Mouse (Mus musculus): ENCODE measurements at regions not wholly inside any gene's neighbourhood (a gene's known extent, or its start where the extent isn't known, plus 50 kb on each side); places are given as distances from the start of the nearest gene placed in this dataset.
"Not testable (repeated sequence)": the region's sequence is repeated elsewhere in the genome, so short reads cannot be mapped to it uniquely, and the experiment has no call there.

DNA sequence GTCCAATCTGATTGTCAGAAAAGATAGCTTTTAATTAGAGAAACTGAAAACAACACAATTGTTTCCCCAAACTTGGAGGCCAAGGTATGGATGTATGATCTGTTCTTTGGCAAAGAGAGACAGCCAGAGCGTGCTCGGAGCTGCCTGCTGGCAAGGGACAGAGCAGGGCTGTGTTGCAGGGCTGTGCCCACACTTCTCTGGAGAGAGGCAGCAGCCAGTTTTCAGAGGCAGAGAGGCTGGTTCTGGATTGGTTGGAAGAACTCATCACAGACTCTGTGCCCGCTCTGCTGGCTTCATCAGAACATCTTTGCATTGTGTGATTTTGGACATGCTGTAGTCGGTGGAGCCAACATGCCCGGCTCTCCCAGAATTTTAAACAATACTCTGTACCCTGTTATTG, 123.5 kb upstream of the St6galnac5 start:
- ATAC-seq (ENCODE audit: extremely low read depth, insufficient number of reproducible peaks, low FRiP score, poor library complexity, severe bottlenecking) = no peak

DNA sequence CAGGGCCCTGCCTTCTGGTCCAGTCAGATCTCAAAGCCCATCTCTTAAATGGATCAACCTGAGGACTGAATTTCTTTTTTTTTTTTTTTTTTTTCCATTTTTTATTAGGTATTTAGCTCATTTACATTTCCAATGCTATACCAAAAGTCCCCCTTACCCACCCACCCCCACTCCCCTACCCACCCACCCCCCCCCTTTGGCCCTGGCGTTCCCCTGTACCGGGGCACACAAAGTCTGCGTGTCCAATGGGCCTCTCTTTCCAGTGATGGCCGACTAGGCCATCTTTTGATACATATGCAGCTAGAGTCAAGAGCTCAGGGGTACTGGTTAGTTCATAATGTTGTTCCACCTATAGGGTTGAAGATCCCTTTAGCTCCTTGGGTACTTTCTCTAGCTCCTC, 108.5 kb upstream of the St6galnac5 start:
- not testable (repeated sequence) for H3K4me1 ChIP-seq (ENCODE audit: insufficient read depth, low read depth, low read length); DNase-seq (ENCODE audit: low spot score); H3K36me3 ChIP-seq (replicated peaks); H3K27me3 ChIP-seq (ENCODE audit: insufficient read depth, low read length); H3K9me3 ChIP-seq (replicated peaks); H3K4me3 ChIP-seq (ENCODE audit: low read depth, low read length); ATAC-seq (ENCODE audit: extremely low read depth, insufficient number of reproducible peaks, low FRiP score, poor library complexity, severe bottlenecking)

More for the DNA sequence above, 123.5 kb upstream of the St6galnac5 start:
- peaks cover 3% of the 10 kb centered on the region; the same call in 1 of the 2 replicates for H3K9me3 ChIP-seq (replicated peaks)
- no peaks in the 10 kb centered on the region for H3K36me3 ChIP-seq (replicated peaks)
- peaks cover 3% of the 10 kb centered on the region; the same call in 1 of the 2 replicates for H3K27me3 ChIP-seq (ENCODE audit: insufficient read depth, low read length)
- no peak for DNase-seq (ENCODE audit: low spot score)
- H3K4me1 ChIP-seq (ENCODE audit: insufficient read depth, low read depth, low read length) = no peaks in the 10 kb centered on the region
- no peak for TF ChIP-seq TAL1 (conservative IDR thresholded peaks at IDR 0.05; ENCODE audit: low read depth, low read length)
- no peak for TF ChIP-seq CTCF (IDR thresholded peaks at IDR 0.05; ENCODE audit: low read depth, low read length)
- no peak for TF ChIP-seq GATA2 (IDR thresholded peaks at IDR 0.05; ENCODE audit: borderline replicate concordance, low read depth, low read length)
- TF ChIP-seq POLR2AphosphoS5 (IDR thresholded peaks at IDR 0.05; ENCODE audit: insufficient replicate concordance, low read depth, low read length) = no peak
- no peak for TF ChIP-seq GATA1 (IDR thresholded peaks at IDR 0.05; ENCODE audit: borderline replicate concordance, low read length)
- H3K4me3 ChIP-seq (ENCODE audit: low read depth, low read length) = no peak overlapping the region

DNA sequence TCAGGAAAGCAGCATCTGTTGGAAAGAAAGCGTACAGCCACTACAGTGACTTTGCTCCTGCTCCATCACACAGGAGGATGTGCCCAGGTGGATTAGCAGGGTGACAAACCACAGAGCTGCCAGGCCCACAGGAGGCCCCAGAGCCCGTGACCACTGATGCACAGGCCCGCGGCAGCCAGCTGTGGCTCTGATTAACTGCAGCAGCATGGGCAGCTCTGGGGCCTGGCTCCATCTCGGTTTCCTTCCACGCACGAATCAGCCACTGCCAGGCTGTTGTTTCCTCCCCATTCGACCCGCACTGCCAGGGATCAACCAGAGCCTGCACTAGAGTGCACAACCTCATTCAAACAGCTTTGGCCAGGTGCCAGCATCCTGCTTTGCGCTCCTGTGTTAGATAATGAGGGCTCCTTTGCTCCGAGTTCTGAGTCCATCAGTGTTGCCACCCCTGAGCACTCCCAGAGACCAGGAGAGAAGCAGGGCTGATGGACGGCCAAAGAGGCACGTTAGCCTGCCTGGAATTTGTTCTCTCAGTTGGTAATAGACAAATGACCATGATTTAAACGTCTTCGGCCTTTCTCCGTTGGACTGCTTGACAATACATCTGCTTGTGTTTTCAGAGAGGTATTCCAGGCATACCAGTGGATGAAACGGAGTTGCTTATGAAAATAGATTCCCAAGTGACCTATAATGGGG, 103.2 kb upstream of the St6galnac5 start:
- no peaks in the 10 kb centered on the region for H3K4me1 ChIP-seq (ENCODE audit: insufficient read depth, low read depth, low read length)
- DNase-seq (ENCODE audit: low spot score) (no peak), ATAC-seq (ENCODE audit: extremely low read depth, insufficient number of reproducible peaks, low FRiP score, poor library complexity, severe bottlenecking) (no peak)
- no peaks in the 10 kb centered on the region for H3K9me3 ChIP-seq (replicated peaks)
- H3K36me3 ChIP-seq (replicated peaks) = no peaks in the 10 kb centered on the region
- TF ChIP-seq GATA1 (IDR thresholded peaks at IDR 0.05; ENCODE audit: borderline replicate concordance, low read length) = no peak
- TF ChIP-seq CTCF (IDR thresholded peaks at IDR 0.05; ENCODE audit: low read depth, low read length) = no peak
- no peak for TF ChIP-seq TAL1 (conservative IDR thresholded peaks at IDR 0.05; ENCODE audit: low read depth, low read length)
- TF ChIP-seq POLR2AphosphoS5 (IDR thresholded peaks at IDR 0.05; ENCODE audit: insufficient replicate concordance, low read depth, low read length) = no peak
- TF ChIP-seq GATA2 (IDR thresholded peaks at IDR 0.05; ENCODE audit: borderline replicate concordance, low read depth, low read length) = no peak
- H3K27me3 ChIP-seq (ENCODE audit: insufficient read depth, low read length) = peaks cover 9% of the 10 kb centered on the region; the same call in 1 of the 2 replicates
- no peak overlapping the region for H3K4me3 ChIP-seq (ENCODE audit: low read depth, low read length)

DNA sequence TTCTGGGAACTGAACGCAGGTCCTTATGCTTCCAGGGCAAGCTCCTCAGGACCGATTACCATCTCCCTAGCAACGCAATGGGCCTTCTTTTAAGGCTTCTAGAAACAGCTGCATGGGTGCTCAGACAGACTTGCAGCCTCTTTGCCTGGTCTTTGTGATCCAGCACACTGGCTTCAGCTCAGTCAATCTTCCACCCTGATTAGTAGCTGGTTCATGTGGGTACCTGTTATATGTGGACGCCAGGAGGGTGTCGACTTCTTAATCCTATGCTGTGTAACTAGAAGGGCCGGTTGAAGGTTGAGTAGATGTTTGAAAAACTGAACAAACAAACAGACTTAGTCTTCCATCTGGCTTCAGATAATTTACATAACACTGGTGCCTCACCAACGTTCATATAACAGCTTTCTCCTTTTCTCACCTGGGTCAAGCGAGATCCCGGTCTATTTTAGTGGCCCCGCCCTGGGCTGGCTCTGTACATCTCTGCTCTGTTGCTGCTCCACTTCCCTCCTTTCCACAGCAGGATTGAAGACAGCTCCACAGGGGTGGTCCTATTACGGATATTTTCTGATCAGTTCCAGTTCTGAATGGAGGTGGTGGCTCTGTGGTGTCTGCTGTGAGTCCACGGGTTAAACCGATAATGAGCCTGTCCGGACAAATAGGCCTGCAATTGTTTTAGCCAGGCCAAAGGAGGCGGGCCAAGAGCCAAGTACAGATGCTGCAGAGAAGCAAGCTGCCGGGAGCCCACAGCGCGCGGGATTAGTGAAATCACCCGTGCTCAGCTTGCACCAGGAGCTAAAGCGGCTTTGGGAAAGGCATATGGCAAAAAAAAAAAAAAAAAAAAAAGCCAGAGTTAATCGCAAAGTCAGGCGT, 102.4 kb upstream of the St6galnac5 start:
- TF ChIP-seq CTCF (IDR thresholded peaks at IDR 0.05; ENCODE audit: low read depth, low read length) (no peak), GATA1 (IDR thresholded peaks at IDR 0.05; ENCODE audit: borderline replicate concordance, low read length) (no peak)
- Histone ChIP-seq H3K9me3 (replicated peaks) (no peaks in the 10 kb centered on the region), H3K27me3 (ENCODE audit: insufficient read depth, low read length) (peaks cover 9% of the 10 kb centered on the region; the same call in 1 of the 2 replicates), H3K4me1 (ENCODE audit: insufficient read depth, low read depth, low read length) (no peaks in the 10 kb centered on the region), H3K4me3 (ENCODE audit: low read depth, low read length) (no peak overlapping the region), H3K36me3 (replicated peaks) (no peaks in the 10 kb centered on the region)
- DNase-seq (ENCODE audit: low spot score) (no peak), ATAC-seq (ENCODE audit: extremely low read depth, insufficient number of reproducible peaks, low FRiP score, poor library complexity, severe bottlenecking) (no peak)

DNA sequence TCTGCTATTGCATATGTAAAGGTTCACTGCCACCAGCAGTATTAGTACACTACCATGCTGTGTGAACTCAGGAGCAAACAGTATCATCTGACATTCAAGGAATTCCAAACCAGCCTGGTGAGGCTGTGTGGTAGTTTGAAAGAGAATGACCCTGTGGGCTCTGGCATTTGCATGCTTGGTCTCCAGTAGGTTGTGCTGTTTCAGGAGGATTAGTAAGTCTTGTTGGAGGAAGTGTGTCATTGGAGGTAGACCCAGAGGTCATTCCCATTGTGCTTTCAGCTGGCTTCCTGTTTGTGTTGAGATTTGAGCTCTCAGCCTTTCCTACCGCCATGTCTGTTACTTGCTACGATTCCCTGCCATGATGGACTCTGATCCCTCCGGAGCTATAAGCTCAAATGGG, 98.3 kb upstream of the St6galnac5 start:
- DNase-seq (ENCODE audit: low spot score) (no peak), ATAC-seq (ENCODE audit: extremely low read depth, insufficient number of reproducible peaks, low FRiP score, poor library complexity, severe bottlenecking) (no peak)
- Histone ChIP-seq H3K4me3 (ENCODE audit: low read depth, low read length) (no peak overlapping the region), H3K36me3 (replicated peaks) (no peaks in the 10 kb centered on the region), H3K9me3 (replicated peaks) (no peaks in the 10 kb centered on the region), H3K4me1 (ENCODE audit: insufficient read depth, low read depth, low read length) (no peaks in the 10 kb centered on the region), H3K27me3 (ENCODE audit: insufficient read depth, low read length) (peaks cover 8% of the 10 kb centered on the region; the same call in 1 of the 2 replicates)
- no peak for TF ChIP-seq TAL1 (conservative IDR thresholded peaks at IDR 0.05; ENCODE audit: low read depth, low read length)
- TF ChIP-seq POLR2AphosphoS5 (IDR thresholded peaks at IDR 0.05; ENCODE audit: insufficient replicate concordance, low read depth, low read length) = no peak
- TF ChIP-seq CTCF (IDR thresholded peaks at IDR 0.05; ENCODE audit: low read depth, low read length) = no peak
- no peak for TF ChIP-seq GATA1 (IDR thresholded peaks at IDR 0.05; ENCODE audit: borderline replicate concordance, low read length)

DNA sequence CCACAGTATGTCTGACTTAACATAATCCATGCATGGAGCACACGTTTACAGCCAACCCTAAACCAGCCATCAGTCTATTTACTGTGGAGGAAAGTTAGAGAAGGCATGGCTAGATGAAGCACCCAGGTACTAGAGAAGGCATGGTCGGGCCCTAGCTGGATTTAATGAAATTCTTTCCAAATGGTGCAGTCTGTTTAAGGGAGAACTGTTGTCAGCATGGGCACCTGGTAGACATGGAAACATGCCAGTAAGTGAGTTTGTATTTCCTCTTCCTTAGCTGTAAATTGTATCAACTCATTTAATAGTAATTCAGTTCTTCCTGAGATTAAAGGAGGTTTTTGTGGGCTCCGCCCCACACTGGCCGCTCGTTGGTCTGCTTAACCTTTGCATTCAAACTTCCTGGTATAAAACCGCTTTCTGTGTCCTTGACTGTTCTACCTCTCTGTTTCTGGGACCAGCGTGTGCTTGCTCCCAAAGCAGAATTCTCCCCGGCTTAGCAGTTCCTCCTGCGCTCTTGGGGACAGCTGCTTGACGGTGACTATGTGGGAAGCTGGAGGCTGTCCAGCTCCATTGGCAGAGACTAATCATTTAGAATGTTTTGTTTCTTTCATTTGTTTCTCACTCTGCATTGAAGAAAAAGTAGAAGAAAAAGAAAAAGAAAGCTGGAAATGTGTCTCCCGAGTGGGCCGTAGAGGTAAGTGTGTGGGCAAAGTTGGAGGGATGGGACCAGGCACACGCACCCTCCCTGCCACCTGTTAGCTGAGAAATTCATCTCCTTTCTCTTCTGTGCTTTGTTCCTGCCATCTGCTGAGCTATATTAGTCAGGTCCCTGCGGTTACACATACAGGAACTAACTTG, 96.0 kb upstream of the St6galnac5 start:
- Histone ChIP-seq H3K27me3 (ENCODE audit: insufficient read depth, low read length) (0 out of 2 replicates have a peak, but pooled peaks cover 3% of the 10 kb centered on the region), H3K36me3 (replicated peaks) (no peaks in the 10 kb centered on the region), H3K4me1 (ENCODE audit: insufficient read depth, low read depth, low read length) (no peaks in the 10 kb centered on the region), H3K9me3 (replicated peaks) (no peaks in the 10 kb centered on the region), H3K4me3 (ENCODE audit: low read depth, low read length) (no peak overlapping the region)
- no peak for DNase-seq (ENCODE audit: low spot score)
- ATAC-seq (ENCODE audit: extremely low read depth, insufficient number of reproducible peaks, low FRiP score, poor library complexity, severe bottlenecking) = no peak
- no peak for TF ChIP-seq GATA1 (IDR thresholded peaks at IDR 0.05; ENCODE audit: borderline replicate concordance, low read length)
- TF ChIP-seq POLR2AphosphoS5 (IDR thresholded peaks at IDR 0.05; ENCODE audit: insufficient replicate concordance, low read depth, low read length) = no peak
- TF ChIP-seq GATA2 (IDR thresholded peaks at IDR 0.05; ENCODE audit: borderline replicate concordance, low read depth, low read length) = no peak
- TF ChIP-seq TAL1 (conservative IDR thresholded peaks at IDR 0.05; ENCODE audit: low read depth, low read length) = no peak
- TF ChIP-seq CTCF (IDR thresholded peaks at IDR 0.05; ENCODE audit: low read depth, low read length) = no peak

Data from G1E (cell line).